Mouse (Mus musculus): ENCODE results near the gene Scn4b. TPM values are rescaled to one million over a fixed set of nuclear protein-coding genes. Genes with fewer than 3 reads are reported as not detected.

Scn4b gene
- polyA plus RNA-seq, 1 experiment from 2014 or later, result 0.41 TPM

DNA sequence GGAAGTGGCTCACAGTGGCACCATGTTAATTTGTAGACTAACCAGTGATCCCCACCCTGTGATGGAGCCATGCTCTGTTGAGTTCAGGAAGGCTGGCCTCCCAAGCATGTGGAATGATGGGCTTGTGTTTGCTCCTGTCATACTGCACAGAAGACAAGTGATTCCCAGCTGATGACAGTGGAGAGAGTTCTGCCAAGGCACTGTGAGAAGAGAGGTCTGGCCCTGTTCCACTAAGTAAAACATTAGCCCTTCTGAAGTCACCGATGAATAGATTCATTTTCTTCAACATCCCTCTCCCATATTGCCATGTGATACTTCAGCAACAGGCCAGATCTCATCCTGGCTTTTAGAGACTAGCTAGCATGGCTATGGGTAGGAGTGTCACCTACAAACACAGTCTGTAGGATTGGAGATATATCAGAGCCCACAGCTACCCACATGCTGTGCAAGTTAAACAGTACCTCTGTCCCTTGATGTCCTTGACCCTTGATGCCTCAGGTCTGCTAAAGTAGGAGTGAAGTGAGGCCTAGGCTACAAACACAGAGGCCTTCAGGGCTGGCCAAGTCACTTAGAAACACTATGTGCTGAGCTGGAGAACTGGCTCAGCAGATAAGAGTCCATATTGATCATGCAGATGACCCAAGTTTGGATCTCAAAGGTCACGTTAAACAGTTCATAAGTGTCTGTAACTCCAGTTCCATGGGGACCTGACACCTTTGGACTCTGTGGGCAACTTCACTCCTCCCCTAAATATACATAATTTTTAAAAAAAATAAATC lies 32.4 kb upstream of the Scn4b start:
- no peak for DNase-seq (ENCODE audit: low spot score)
- Histone ChIP-seq H3K36me3 (ENCODE audit: control insufficient read depth, insufficient read depth, low read length) (no peaks in the 10 kb centered on the region), H3K27me3 (replicated peaks; ENCODE audit: control insufficient read depth, insufficient read depth, low read length) (no peaks in the 10 kb centered on the region), H3K4me1 (replicated peaks; ENCODE audit: control insufficient read depth, insufficient read depth, low read length) (no peaks in the 10 kb centered on the region), H3K4me3 (ENCODE audit: low read depth, low read length) (no peak overlapping the region), H3K9me3 (ENCODE audit: control insufficient read depth, low read length) (no peaks in the 10 kb centered on the region), H3K9ac (ENCODE audit: low read depth, low read length) (no peak overlapping the region), H3K27ac (ENCODE audit: low read depth, low read length) (no peak overlapping the region), H3K4me2 (no peak overlapping the region)
- WGBS, result 78% methylated on average over 2 of the region's 2 CpGs
- ATAC-seq (replicated peaks; ENCODE audit: low FRiP score), result no peak

DNA sequence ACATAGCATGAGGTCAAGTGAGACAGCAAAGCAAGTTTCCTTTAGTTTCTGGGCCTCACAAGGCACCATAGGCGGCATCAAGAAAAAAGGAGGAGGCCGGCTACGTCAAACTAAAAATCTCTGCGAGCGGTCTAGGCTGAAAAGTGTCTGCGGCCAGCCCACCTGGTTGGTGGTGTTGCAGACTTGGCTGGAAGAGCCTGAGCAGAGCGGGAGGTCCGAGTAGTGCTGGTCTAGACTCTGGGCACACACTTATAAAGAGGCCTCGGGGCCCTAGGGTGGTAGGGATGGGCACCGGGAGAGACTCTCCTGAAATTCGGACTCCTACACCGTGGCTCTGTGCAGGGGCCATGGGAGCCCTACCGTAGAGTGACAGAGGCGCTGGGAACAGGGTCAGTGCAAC lies 22.5 kb upstream of the Scn4b start:
- Histone ChIP-seq H3K4me1 (replicated peaks; ENCODE audit: control insufficient read depth, insufficient read depth, low read length) (no peaks in the 10 kb centered on the region), H3K9me3 (ENCODE audit: control insufficient read depth, low read length) (no peaks in the 10 kb centered on the region), H3K9ac (ENCODE audit: low read depth, low read length) (no peak overlapping the region), H3K27ac (ENCODE audit: low read depth, low read length) (no peak overlapping the region), H3K4me3 (ENCODE audit: low read depth, low read length) (peak overlapping the region; percentile 14; the same call in 1 of the 2 replicates), H3K27me3 (replicated peaks; ENCODE audit: control insufficient read depth, insufficient read depth, low read length) (peaks cover 22% of the 10 kb centered on the region), H3K4me2 (peak overlapping the region; percentile 30), H3K36me3 (ENCODE audit: control insufficient read depth, insufficient read depth, low read length) (no peaks in the 10 kb centered on the region)
- ATAC-seq (replicated peaks; ENCODE audit: low FRiP score) (no peak), DNase-seq (ENCODE audit: low spot score) (peak; percentile 42)
- 9% methylated on average over 14 of the region's 14 CpGs for WGBS

DNA sequence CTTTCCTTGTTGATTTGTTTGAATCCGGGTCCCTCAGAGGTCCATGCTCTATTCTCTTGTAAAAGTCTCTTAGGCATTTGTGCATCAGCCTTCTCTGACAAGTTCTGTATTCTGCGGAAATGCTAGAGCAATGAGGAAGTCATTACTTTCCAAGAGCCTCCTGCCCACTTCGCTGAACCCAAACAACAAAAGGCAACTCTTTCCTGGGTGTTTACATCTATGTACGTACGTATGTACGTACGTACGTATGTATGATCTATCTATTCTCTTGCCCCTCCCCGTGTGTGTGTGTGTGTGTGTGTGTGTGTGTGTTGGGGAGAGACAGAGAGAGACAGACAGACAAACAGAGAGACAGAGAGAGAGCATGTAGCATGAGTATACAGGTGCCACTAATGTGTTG lies 21.4 kb upstream of the Scn4b start:
- Histone ChIP-seq H3K27me3 (replicated peaks; ENCODE audit: control insufficient read depth, insufficient read depth, low read length) (peaks cover 22% of the 10 kb centered on the region), H3K36me3 (ENCODE audit: control insufficient read depth, insufficient read depth, low read length) (no peaks in the 10 kb centered on the region), H3K4me2 (no peak overlapping the region), H3K9ac (ENCODE audit: low read depth, low read length) (no peak overlapping the region), H3K4me1 (replicated peaks; ENCODE audit: control insufficient read depth, insufficient read depth, low read length) (no peaks in the 10 kb centered on the region), H3K4me3 (ENCODE audit: low read depth, low read length) (no peak overlapping the region), H3K27ac (ENCODE audit: low read depth, low read length) (no peak overlapping the region), H3K9me3 (ENCODE audit: control insufficient read depth, low read length) (no peaks in the 10 kb centered on the region)
- DNase-seq (ENCODE audit: low spot score) (no peak), ATAC-seq (replicated peaks; ENCODE audit: low FRiP score) (no peak)
- WGBS, result 57% methylated on average over 9 of the region's 9 CpGs

DNA sequence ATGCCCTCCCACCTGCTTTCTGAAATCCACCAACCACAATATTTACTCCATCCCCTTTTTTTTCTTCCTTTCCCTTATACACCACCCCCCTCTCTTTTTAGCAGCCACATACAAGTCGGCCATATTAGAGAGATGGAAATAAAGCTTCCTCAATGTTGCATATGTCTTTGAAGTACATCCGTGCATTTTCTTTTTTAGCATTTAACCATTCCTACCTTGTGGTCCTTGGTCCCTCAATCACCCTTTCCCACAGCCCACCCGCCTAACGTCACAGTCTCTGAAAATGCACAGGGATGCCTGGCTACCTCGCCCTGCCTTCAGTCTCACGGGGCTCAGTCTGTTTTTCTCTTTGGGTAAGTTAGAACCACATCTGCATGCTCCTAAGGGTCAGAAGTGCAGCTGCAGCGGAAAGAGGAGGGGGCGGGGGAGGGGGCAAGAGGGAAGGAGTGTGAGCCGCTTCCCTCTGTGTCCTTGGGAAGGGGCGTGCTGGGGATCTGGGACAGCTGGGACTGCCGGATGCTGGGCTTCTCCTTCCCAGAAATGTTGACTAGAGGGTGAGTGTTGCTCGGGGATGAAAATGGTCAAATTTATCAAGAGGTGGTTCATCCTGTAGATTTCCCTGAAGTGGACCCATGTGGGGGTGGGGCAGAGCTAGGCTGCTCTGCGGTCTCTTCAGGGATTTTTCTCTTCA lies 20.3 kb upstream of the Scn4b start, which contains the start of gene Scn2b:
TSS of gene Scn2b (plus strand) at position 42 of the 691 bp plus-strand sequence.
- H3K9ac ChIP-seq (ENCODE audit: low read depth, low read length), result peak within 1 kb of the TSS; percentile 42
- H3K36me3 ChIP-seq (ENCODE audit: control insufficient read depth, insufficient read depth, low read length), result no peaks in the 10 kb centered on the region
- peak within 1 kb of the TSS; percentile 51 for H3K4me3 ChIP-seq (ENCODE audit: low read depth, low read length)
- ATAC-seq (replicated peaks; ENCODE audit: low FRiP score), result no peak
- DNase-seq (ENCODE audit: low spot score), result no peak
- peaks cover 22% of the 10 kb centered on the region for H3K27me3 ChIP-seq (replicated peaks; ENCODE audit: control insufficient read depth, insufficient read depth, low read length)
- H3K9me3 ChIP-seq (ENCODE audit: control insufficient read depth, low read length), result no peaks in the 10 kb centered on the region
- 0 out of 2 replicates have a peak, but pooled peaks cover 4% of the 10 kb centered on the region for H3K4me1 ChIP-seq (replicated peaks; ENCODE audit: control insufficient read depth, insufficient read depth, low read length)
- WGBS, result 3% methylated on average over 13 of the region's 13 CpGs
- peak within 1 kb of the TSS; percentile 35; the same call in 1 of the 2 replicates for H3K27ac ChIP-seq (ENCODE audit: low read depth, low read length)
- peak within 1 kb of the TSS; percentile 47 for H3K4me2 ChIP-seq

DNA sequence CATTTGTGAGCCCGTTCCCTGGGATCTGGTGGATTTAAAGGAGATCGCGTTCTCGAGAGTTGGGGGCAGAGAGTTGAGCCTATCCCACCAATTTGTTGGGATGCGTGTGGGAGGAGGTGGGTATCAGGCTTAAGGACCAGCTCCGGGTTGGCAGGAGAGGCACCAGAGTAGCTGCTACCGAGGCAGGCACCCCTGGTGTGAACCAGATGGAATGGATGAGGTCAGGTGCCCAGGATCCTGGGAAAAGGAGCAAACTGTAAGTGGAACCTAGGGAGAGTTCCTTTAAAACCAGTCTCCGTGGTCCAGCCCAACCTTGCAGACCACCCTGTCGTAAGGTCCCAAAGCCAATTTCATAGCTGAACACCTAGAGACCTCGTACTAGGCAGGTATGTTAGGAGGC lies 19.6 kb upstream of the Scn4b start:
- 25% methylated on average over 10 of the region's 10 CpGs for WGBS
- Histone ChIP-seq H3K4me1 (replicated peaks; ENCODE audit: control insufficient read depth, insufficient read depth, low read length) (0 out of 2 replicates have a peak, but pooled peaks cover 4% of the 10 kb centered on the region), H3K4me3 (ENCODE audit: low read depth, low read length) (peak overlapping the region; percentile 51), H3K4me2 (peak overlapping the region; percentile 47), H3K36me3 (ENCODE audit: control insufficient read depth, insufficient read depth, low read length) (no peaks in the 10 kb centered on the region), H3K9ac (ENCODE audit: low read depth, low read length) (no peak overlapping the region), H3K27ac (ENCODE audit: low read depth, low read length) (no peak overlapping the region), H3K9me3 (ENCODE audit: control insufficient read depth, low read length) (no peaks in the 10 kb centered on the region), H3K27me3 (replicated peaks; ENCODE audit: control insufficient read depth, insufficient read depth, low read length) (peaks cover 22% of the 10 kb centered on the region)
- ATAC-seq (replicated peaks; ENCODE audit: low FRiP score), result no peak
- no peak for DNase-seq (ENCODE audit: low spot score)

GRCm38 (mm10) chr9:45119316-45119953 lies 18.8 kb upstream of the Scn4b start:
- no peak overlapping the region for H3K27ac ChIP-seq (ENCODE audit: low read depth, low read length)
- 0 out of 2 replicates have a peak, but pooled peaks cover 4% of the 10 kb centered on the region for H3K4me1 ChIP-seq (replicated peaks; ENCODE audit: control insufficient read depth, insufficient read depth, low read length)
- ATAC-seq (replicated peaks; ENCODE audit: low FRiP score), result no peak
- peaks cover 16% of the 10 kb centered on the region for H3K27me3 ChIP-seq (replicated peaks; ENCODE audit: control insufficient read depth, insufficient read depth, low read length)
- H3K4me2 ChIP-seq, result no peak overlapping the region
- no peak overlapping the region for H3K9ac ChIP-seq (ENCODE audit: low read depth, low read length)
- H3K4me3 ChIP-seq (ENCODE audit: low read depth, low read length), result no peak overlapping the region
- no peaks in the 10 kb centered on the region for H3K9me3 ChIP-seq (ENCODE audit: control insufficient read depth, low read length)
- WGBS, result 88% methylated on average over 8 of the region's 8 CpGs
- DNase-seq (ENCODE audit: low spot score), result no peak
- no peaks in the 10 kb centered on the region for H3K36me3 ChIP-seq (ENCODE audit: control insufficient read depth, insufficient read depth, low read length)

GRCm38 (mm10) chr9:45119954-45120530 lies 18.2 kb upstream of the Scn4b start:
- DNase-seq (ENCODE audit: low spot score), result no peak
- 85% methylated on average over 14 of the region's 14 CpGs for WGBS
- no peaks in the 10 kb centered on the region for H3K9me3 ChIP-seq (ENCODE audit: control insufficient read depth, low read length)
- no peak for ATAC-seq (replicated peaks; ENCODE audit: low FRiP score)
- no peak overlapping the region for H3K9ac ChIP-seq (ENCODE audit: low read depth, low read length)
- peaks cover 14% of the 10 kb centered on the region for H3K27me3 ChIP-seq (replicated peaks; ENCODE audit: control insufficient read depth, insufficient read depth, low read length)
- no peaks in the 10 kb centered on the region for H3K36me3 ChIP-seq (ENCODE audit: control insufficient read depth, insufficient read depth, low read length)
- H3K4me3 ChIP-seq (ENCODE audit: low read depth, low read length), result no peak overlapping the region
- no peak overlapping the region for H3K4me2 ChIP-seq
- H3K27ac ChIP-seq (ENCODE audit: low read depth, low read length), result no peak overlapping the region
- 0 out of 2 replicates have a peak, but pooled peaks cover 4% of the 10 kb centered on the region for H3K4me1 ChIP-seq (replicated peaks; ENCODE audit: control insufficient read depth, insufficient read depth, low read length)

GRCm38 (mm10) chr9:45120567-45120966 lies 17.6 kb upstream of the Scn4b start:
- Histone ChIP-seq H3K4me1 (replicated peaks; ENCODE audit: control insufficient read depth, insufficient read depth, low read length) (0 out of 2 replicates have a peak, but pooled peaks cover 4% of the 10 kb centered on the region), H3K9me3 (ENCODE audit: control insufficient read depth, low read length) (no peaks in the 10 kb centered on the region), H3K36me3 (ENCODE audit: control insufficient read depth, insufficient read depth, low read length) (no peaks in the 10 kb centered on the region), H3K9ac (ENCODE audit: low read depth, low read length) (no peak overlapping the region), H3K4me3 (ENCODE audit: low read depth, low read length) (no peak overlapping the region), H3K27ac (ENCODE audit: low read depth, low read length) (no peak overlapping the region), H3K27me3 (replicated peaks; ENCODE audit: control insufficient read depth, insufficient read depth, low read length) (peaks cover 13% of the 10 kb centered on the region), H3K4me2 (no peak overlapping the region)
- ATAC-seq (replicated peaks; ENCODE audit: low FRiP score) (no peak), DNase-seq (ENCODE audit: low spot score) (no peak)
- WGBS, result 79% methylated on average over 6 of the region's 6 CpGs
